Mouse (Mus musculus): Measurements from ENCODE around the gene Dguok. TPM values are rescaled to one million over a fixed set of nuclear protein-coding genes. Genes with fewer than 3 reads are reported as not detected.

Gene Dguok
- polyA plus RNA-seq, 1 experiment = 64.1 TPM

GRCm38 (mm10) chr6:83501524-83502310 lies 5.1 kb downstream of the Dguok start:
- no peak for DNase-seq (ENCODE audit: extremely low spot score in 1 of 2, low spot score in 1 of 2)

GRCm38 (mm10) chr6:83500462-83500861 lies 6.3 kb downstream of the Dguok start:
- no peak for DNase-seq (ENCODE audit: extremely low spot score in 1 of 2, low spot score in 1 of 2)

GRCm38 (mm10) chr6:83499078-83499477 lies 7.7 kb downstream of the Dguok start:
- peak; percentile 28 to 72 for DNase-seq (ENCODE audit: extremely low spot score in 1 of 2, low spot score in 1 of 2)

GRCm38 (mm10) chr6:83496753-83497710 lies 9.7 kb downstream of the Dguok start:
- no peak for DNase-seq (ENCODE audit: extremely low spot score in 1 of 2, low spot score in 1 of 2)

GRCm38 (mm10) chr6:83496009-83496752 lies 10.6 kb downstream of the Dguok start:
- DNase-seq (ENCODE audit: extremely low spot score in 1 of 2, low spot score in 1 of 2) = no peak

- no peak for DNase-seq (ENCODE audit: extremely low spot score in 1 of 2, low spot score in 1 of 2)
These were observed 16.1 kb downstream of the Dguok start for GRCm38 (mm10) chr6:83490622-83491021.

GRCm38 (mm10) chr6:83488200-83488599 lies 18.6 kb downstream of the Dguok start:
- DNase-seq (ENCODE audit: extremely low spot score in 1 of 2, low spot score in 1 of 2) = no peak

GRCm38 (mm10) chr6:83487298-83487697 lies 19.5 kb downstream of the Dguok start:
- no peak for DNase-seq (ENCODE audit: extremely low spot score in 1 of 2, low spot score in 1 of 2)

- DNase-seq (ENCODE audit: extremely low spot score in 1 of 2, low spot score in 1 of 2) = no peak
These were observed 20.9 kb downstream of the Dguok start for GRCm38 (mm10) chr6:83485854-83486253.

- DNase-seq (ENCODE audit: extremely low spot score in 1 of 2, low spot score in 1 of 2) = no peak
These were observed 23.0 kb downstream of the Dguok start for GRCm38 (mm10) chr6:83483776-83484175.

- no peak for DNase-seq (ENCODE audit: extremely low spot score in 1 of 2, low spot score in 1 of 2)
These were observed 24.2 kb downstream of the Dguok start for GRCm38 (mm10) chr6:83482418-83483085.

GRCm38 (mm10) chr6:83480019-83480655 lies 26.6 kb downstream of the Dguok start:
- DNase-seq (ENCODE audit: extremely low spot score in 1 of 2, low spot score in 1 of 2) = no peak

GRCm38 (mm10) chr6:83479193-83479592 lies 27.6 kb downstream of the Dguok start:
- no peak for DNase-seq (ENCODE audit: extremely low spot score in 1 of 2, low spot score in 1 of 2)

GRCm38 (mm10) chr6:83478628-83479027 lies 28.1 kb downstream of the Dguok start:
- DNase-seq (ENCODE audit: extremely low spot score in 1 of 2, low spot score in 1 of 2) = no peak

GRCm38 (mm10) chr6:83478217-83478616 lies 28.6 kb downstream of the Dguok start:
- no peak for DNase-seq (ENCODE audit: extremely low spot score in 1 of 2, low spot score in 1 of 2)

- no peak for DNase-seq (ENCODE audit: extremely low spot score in 1 of 2, low spot score in 1 of 2)
These were observed 31.3 kb downstream of the Dguok start for GRCm38 (mm10) chr6:83475431-83475830.

- no peak for DNase-seq (ENCODE audit: extremely low spot score in 1 of 2, low spot score in 1 of 2)
These were observed 33.5 kb downstream of the Dguok start for GRCm38 (mm10) chr6:83473240-83473639.

GRCm38 (mm10) chr6:83471739-83472138 lies 35.0 kb downstream of the Dguok start:
- DNase-seq (ENCODE audit: extremely low spot score in 1 of 2, low spot score in 1 of 2) = no peak

- no peak for DNase-seq (ENCODE audit: extremely low spot score in 1 of 2, low spot score in 1 of 2)
These were observed 42.8 kb downstream of the Dguok start for GRCm38 (mm10) chr6:83464011-83464410.
